Mouse (Mus musculus): ENCODE results near the gene Ifna2. TPM values are rescaled to one million over a fixed set of nuclear protein-coding genes. Genes with fewer than 3 reads are reported as not detected.

Gene Ifna2
- polyA plus RNA-seq, 1 experiment from 2014 or later: not detected

DNA sequence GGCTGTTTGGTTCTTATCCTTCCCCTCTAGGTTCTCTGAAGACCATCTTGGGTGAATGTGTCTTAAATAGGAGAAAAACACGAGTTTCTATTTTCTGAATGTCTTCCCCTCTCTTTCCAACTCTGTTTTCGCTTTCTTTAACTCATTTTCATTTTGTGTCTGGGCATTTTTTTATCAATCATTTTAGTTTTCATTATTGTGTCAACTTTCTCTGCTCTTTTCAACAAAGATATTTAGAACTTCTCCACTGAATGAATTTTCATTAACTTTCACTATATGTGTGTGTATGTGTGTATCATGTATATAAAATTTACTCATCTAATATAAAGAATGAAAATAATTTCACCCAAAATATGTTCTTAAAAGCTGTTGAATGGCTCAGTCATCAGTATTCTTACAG is 7.5 kb upstream of the Ifna2 start, which contains the start of gene Ifnab:
TSS of gene Ifnab (minus strand) at position 101 of the 400 bp plus-strand sequence.
- Histone ChIP-seq H3K9ac (ENCODE audit: low read depth, low read length) (no peak within 1 kb of the TSS), H3K4me2 (no peak within 1 kb of the TSS), H3K4me3 (ENCODE audit: low read depth, low read length) (no peak within 1 kb of the TSS), H3K9me3 (ENCODE audit: control insufficient read depth, low read length) (no peaks in the 10 kb centered on the region), H3K27me3 (replicated peaks; ENCODE audit: control insufficient read depth, insufficient read depth, low read length) (no peaks in the 10 kb centered on the region; the same call in 1 of the 2 replicates), H3K4me1 (replicated peaks; ENCODE audit: control insufficient read depth, insufficient read depth, low read length) (no peaks in the 10 kb centered on the region), H3K27ac (ENCODE audit: low read depth, low read length) (no peak within 1 kb of the TSS), H3K36me3 (ENCODE audit: control insufficient read depth, insufficient read depth, low read length) (no peaks in the 10 kb centered on the region)
- ATAC-seq (replicated peaks; ENCODE audit: low FRiP score) (no peak), DNase-seq (ENCODE audit: low spot score) (no peak)
- WGBS: 60% methylated on average over 2 of the region's 2 CpGs

DNA sequence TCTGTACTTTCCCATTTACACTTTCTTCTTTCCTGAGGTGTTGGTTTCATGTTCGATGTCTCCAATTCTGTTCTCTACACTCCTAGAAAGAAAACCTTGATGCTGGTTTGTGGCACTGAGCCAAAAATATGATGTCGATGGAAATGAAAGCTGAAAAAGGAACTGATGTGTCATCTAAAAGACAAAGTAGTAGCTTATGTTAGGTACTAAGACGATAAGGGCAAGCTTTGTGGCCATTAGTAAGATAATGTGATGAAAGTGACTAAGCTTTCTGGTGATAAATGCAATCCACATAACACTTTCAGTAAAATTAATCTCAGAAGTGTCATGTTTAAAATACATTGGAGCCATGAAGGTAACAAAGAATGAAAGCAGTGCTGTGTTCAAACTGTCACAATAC is 2.4 kb downstream of the Ifna2 start:
- Histone ChIP-seq H3K36me3 (ENCODE audit: control insufficient read depth, insufficient read depth, low read length) (no peaks in the 10 kb centered on the region), H3K27me3 (replicated peaks; ENCODE audit: control insufficient read depth, insufficient read depth, low read length) (no peaks in the 10 kb centered on the region), H3K9me3 (ENCODE audit: control insufficient read depth, low read length) (no peaks in the 10 kb centered on the region), H3K4me3 (ENCODE audit: low read depth, low read length) (no peak overlapping the region), H3K4me1 (replicated peaks; ENCODE audit: control insufficient read depth, insufficient read depth, low read length) (no peaks in the 10 kb centered on the region), H3K4me2 (no peak overlapping the region), H3K27ac (ENCODE audit: low read depth, low read length) (no peak overlapping the region), H3K9ac (ENCODE audit: low read depth, low read length) (no peak overlapping the region)
- no peak for DNase-seq (ENCODE audit: low spot score)
- no peak for ATAC-seq (replicated peaks; ENCODE audit: low FRiP score)
- 59% methylated on average over 3 of the region's 3 CpGs for WGBS

DNA sequence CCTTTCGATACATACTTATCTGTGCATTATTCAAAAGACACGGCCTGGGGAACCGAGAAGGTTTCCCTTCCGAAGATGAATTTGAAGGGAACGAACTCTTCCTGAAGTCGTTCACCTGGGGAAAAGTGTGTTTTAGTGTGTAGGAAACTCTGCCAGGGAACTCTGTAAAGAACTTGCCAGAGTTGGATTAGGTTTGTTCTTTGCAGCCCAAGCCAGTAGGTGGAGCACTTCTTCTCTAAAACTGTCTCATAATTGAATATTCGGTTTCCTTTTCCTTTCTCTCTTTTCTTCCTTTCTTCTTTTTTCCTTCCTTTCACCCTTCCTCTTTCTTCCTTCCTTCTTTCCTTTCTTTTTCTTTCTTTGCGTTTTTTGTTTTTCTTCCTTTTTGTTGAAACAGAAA is 3.4 kb downstream of the Ifna2 start:
- Histone ChIP-seq H3K9ac (ENCODE audit: low read depth, low read length) (no peak overlapping the region), H3K27ac (ENCODE audit: low read depth, low read length) (no peak overlapping the region), H3K4me3 (ENCODE audit: low read depth, low read length) (no peak overlapping the region), H3K4me1 (replicated peaks; ENCODE audit: control insufficient read depth, insufficient read depth, low read length) (no peaks in the 10 kb centered on the region), H3K4me2 (no peak overlapping the region), H3K36me3 (ENCODE audit: control insufficient read depth, insufficient read depth, low read length) (no peaks in the 10 kb centered on the region), H3K27me3 (replicated peaks; ENCODE audit: control insufficient read depth, insufficient read depth, low read length) (no peaks in the 10 kb centered on the region), H3K9me3 (ENCODE audit: control insufficient read depth, low read length) (no peaks in the 10 kb centered on the region)
- no peak for DNase-seq (ENCODE audit: low spot score)
- no peak for ATAC-seq (replicated peaks; ENCODE audit: low FRiP score)
- WGBS: 43% methylated on average over 8 of the region's 8 CpGs

DNA sequence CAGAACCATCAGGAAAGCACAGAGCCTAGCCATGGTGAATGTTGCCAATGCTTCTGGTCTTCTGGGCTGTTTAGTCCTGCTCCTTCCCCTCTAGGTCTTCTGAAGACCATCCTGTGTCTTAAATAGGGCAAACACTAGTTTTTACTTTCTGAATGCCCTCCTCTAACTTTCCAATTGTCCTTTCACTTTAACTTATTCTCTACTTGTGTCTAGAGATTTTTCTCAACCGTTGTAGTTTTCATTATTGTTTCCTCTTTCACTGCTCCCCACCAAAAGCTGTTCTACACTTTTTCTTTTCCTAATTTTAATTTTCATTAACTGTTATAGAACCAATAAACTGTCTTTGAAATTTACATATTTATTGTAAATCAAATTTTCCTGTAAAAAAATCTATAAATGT is 6.9 kb downstream of the Ifna2 start, which contains the start of gene Ifna16:
TSS of gene Ifna16 (minus strand) at position 101 of the 400 bp plus-strand sequence.
- Histone ChIP-seq H3K27ac (ENCODE audit: low read depth, low read length) (no peak within 1 kb of the TSS), H3K4me3 (ENCODE audit: low read depth, low read length) (no peak within 1 kb of the TSS), H3K9me3 (ENCODE audit: control insufficient read depth, low read length) (no peaks in the 10 kb centered on the region), H3K27me3 (replicated peaks; ENCODE audit: control insufficient read depth, insufficient read depth, low read length) (no peaks in the 10 kb centered on the region), H3K9ac (ENCODE audit: low read depth, low read length) (no peak within 1 kb of the TSS), H3K4me2 (no peak within 1 kb of the TSS), H3K4me1 (replicated peaks; ENCODE audit: control insufficient read depth, insufficient read depth, low read length) (no peaks in the 10 kb centered on the region), H3K36me3 (ENCODE audit: control insufficient read depth, insufficient read depth, low read length) (no peaks in the 10 kb centered on the region)
- DNase-seq (ENCODE audit: low spot score) (no peak), ATAC-seq (replicated peaks; ENCODE audit: low FRiP score) (no peak)
- WGBS: 73% methylated on average over 1 of the region's 1 CpGs

DNA sequence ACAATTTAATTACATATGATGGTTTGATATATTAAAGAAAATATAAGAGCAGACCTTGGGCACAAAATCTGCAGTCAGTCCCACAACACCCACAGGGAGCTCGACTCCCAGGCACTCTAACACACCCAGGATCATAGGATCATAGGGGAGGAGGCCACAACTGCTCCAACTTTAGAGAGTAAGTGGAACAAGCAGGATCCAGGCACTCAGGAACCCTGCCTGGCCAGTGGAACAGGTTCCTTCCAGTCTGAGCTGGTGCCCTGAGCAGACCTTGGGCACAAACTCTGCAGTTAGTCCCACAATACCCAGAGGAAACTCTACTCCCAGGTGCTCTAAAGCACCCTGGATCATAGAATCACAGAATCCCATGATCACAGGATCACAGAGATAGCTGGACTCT is 28.3 kb downstream of the Ifna2 start:
- 36% methylated on average over 1 of the region's 1 CpGs for WGBS
- ATAC-seq (replicated peaks; ENCODE audit: low FRiP score): no peak

DNA sequence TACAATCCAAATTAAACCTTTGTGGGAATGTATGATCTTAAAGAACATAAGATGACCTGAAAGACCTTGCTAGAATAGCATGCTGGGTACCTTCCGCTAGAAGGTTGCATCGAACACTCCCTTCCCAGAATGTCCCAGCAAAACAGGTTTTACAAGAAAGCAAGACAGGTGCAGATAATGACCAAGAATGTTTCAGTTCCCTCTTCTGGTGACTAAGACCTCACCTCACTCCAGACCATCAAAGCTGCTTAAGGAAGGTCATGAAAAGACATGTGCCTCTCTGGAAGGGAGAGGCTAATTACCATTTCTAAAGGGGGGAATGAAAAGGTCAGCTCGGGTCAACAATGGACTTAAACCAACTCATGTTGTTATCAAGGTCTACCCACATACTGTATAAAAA is 30.1 kb downstream of the Ifna2 start:
- Histone ChIP-seq H3K9me3 (ENCODE audit: control insufficient read depth, low read length) (no peaks in the 10 kb centered on the region), H3K9ac (ENCODE audit: low read depth, low read length) (no peak overlapping the region), H3K27ac (ENCODE audit: low read depth, low read length) (no peak overlapping the region), H3K4me2 (no peak overlapping the region), H3K4me1 (replicated peaks; ENCODE audit: control insufficient read depth, insufficient read depth, low read length) (no peaks in the 10 kb centered on the region), H3K36me3 (ENCODE audit: control insufficient read depth, insufficient read depth, low read length) (no peaks in the 10 kb centered on the region), H3K27me3 (replicated peaks; ENCODE audit: control insufficient read depth, insufficient read depth, low read length) (no peaks in the 10 kb centered on the region), H3K4me3 (ENCODE audit: low read depth, low read length) (no peak overlapping the region)
- WGBS: 79% methylated on average over 3 of the region's 3 CpGs
- DNase-seq (ENCODE audit: low spot score) (no peak), ATAC-seq (replicated peaks; ENCODE audit: low FRiP score) (no peak)

More for the DNA sequence above, 28.3 kb downstream of the Ifna2 start:
- DNase-seq (ENCODE audit: low spot score): no peak
- H3K36me3 ChIP-seq (ENCODE audit: control insufficient read depth, insufficient read depth, low read length): no peaks in the 10 kb centered on the region
- H3K27me3 ChIP-seq (replicated peaks; ENCODE audit: control insufficient read depth, insufficient read depth, low read length): no peaks in the 10 kb centered on the region
- no peaks in the 10 kb centered on the region for H3K9me3 ChIP-seq (ENCODE audit: control insufficient read depth, low read length)
- no peak overlapping the region for H3K9ac ChIP-seq (ENCODE audit: low read depth, low read length)
- H3K4me2 ChIP-seq: no peak overlapping the region
- no peak overlapping the region for H3K4me3 ChIP-seq (ENCODE audit: low read depth, low read length)
- no peaks in the 10 kb centered on the region for H3K4me1 ChIP-seq (replicated peaks; ENCODE audit: control insufficient read depth, insufficient read depth, low read length)
- no peak overlapping the region for H3K27ac ChIP-seq (ENCODE audit: low read depth, low read length)

DNA sequence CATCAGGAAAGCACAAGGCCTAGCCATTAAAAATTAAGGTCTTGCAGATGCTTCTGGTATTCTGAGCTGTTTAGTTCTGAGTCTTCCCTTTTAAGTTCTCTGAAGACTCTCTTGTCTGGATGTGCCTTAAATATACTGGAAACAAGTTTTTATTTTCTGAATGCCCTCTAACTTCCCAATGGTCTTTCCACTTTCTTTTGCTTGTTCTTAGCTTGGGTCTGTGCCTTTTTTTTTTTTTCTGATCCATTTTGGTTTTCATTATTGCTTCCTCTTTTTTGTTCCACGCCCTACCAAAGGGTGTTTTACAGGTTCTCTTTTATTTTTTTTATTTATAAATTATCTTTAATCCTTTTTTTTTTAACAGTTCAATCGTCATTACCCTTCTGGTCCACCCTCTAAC is 39.4 kb downstream of the Ifna2 start, which contains the start of gene Ifna13:
TSS of gene Ifna13 (minus strand) at position 101 of the 400 bp plus-strand sequence.
- H3K4me3 ChIP-seq (ENCODE audit: low read depth, low read length): no peak within 1 kb of the TSS

GRCm38 (mm10) chr4:88642526-88642925 is 41.2 kb downstream of the Ifna2 start:
- WGBS: 44% methylated on average over 2 of the region's 2 CpGs
- Histone ChIP-seq H3K9ac (ENCODE audit: low read depth, low read length) (no peak overlapping the region), H3K4me1 (replicated peaks; ENCODE audit: control insufficient read depth, insufficient read depth, low read length) (no peaks in the 10 kb centered on the region), H3K27me3 (replicated peaks; ENCODE audit: control insufficient read depth, insufficient read depth, low read length) (no peaks in the 10 kb centered on the region), H3K4me2 (no peak overlapping the region), H3K9me3 (ENCODE audit: control insufficient read depth, low read length) (no peaks in the 10 kb centered on the region), H3K27ac (ENCODE audit: low read depth, low read length) (no peak overlapping the region), H3K4me3 (ENCODE audit: low read depth, low read length) (no peak overlapping the region), H3K36me3 (ENCODE audit: control insufficient read depth, insufficient read depth, low read length) (no peaks in the 10 kb centered on the region)
- ATAC-seq (replicated peaks; ENCODE audit: low FRiP score) (no peak), DNase-seq (ENCODE audit: low spot score) (no peak)

More for the DNA sequence above, 39.4 kb downstream of the Ifna2 start, which contains the start of gene Ifna13:
- Histone ChIP-seq H3K9me3 (ENCODE audit: control insufficient read depth, low read length) (no peaks in the 10 kb centered on the region), H3K27me3 (replicated peaks; ENCODE audit: control insufficient read depth, insufficient read depth, low read length) (no peaks in the 10 kb centered on the region), H3K36me3 (ENCODE audit: control insufficient read depth, insufficient read depth, low read length) (no peaks in the 10 kb centered on the region), H3K4me1 (replicated peaks; ENCODE audit: control insufficient read depth, insufficient read depth, low read length) (no peaks in the 10 kb centered on the region), H3K4me2 (no peak within 1 kb of the TSS), H3K27ac (ENCODE audit: low read depth, low read length) (no peak within 1 kb of the TSS), H3K9ac (ENCODE audit: low read depth, low read length) (no peak within 1 kb of the TSS)
- DNase-seq (ENCODE audit: low spot score) (no peak), ATAC-seq (replicated peaks; ENCODE audit: low FRiP score) (no peak)
- WGBS: 46% methylated on average over 2 of the region's 2 CpGs

DNA sequence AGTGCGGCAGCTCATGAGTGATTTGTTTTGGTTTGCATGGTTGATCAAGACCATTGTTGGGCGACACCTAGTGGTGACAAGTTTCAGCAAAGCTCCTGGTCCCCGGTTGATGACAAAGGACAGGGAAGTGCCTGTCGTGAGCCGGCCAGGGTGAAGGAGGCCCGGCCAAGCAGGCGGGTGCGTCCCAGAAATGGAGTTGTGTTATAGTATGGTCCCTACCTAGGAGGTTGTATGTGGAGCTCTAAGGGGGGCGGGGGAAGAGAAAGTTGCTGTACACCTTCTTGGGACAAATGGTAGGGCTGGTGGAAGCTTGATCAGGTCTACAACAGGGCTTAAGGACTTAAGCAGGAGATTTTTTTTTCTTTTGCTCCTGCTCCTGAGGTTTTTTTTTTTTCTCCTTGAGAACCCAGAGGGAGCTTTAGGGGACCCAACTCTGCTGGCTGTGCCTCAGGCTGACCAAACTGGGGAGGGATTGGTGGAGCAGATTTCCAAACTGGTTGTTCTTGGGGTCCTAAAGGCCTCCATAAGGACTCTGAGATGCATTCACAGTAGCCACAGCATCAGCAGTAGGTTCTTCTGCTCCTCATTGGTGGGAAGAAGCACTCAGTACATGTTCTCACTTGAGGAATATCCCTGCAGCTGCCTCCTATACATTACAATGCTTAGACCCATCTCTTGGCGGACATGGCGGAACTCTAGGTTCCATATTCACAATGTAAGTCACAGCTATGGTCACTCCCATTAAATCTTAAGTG is 42.5 kb downstream of the Ifna2 start:
- Histone ChIP-seq H3K9ac (ENCODE audit: low read depth, low read length) (no peak overlapping the region), H3K36me3 (ENCODE audit: control insufficient read depth, insufficient read depth, low read length) (no peaks in the 10 kb centered on the region), H3K9me3 (ENCODE audit: control insufficient read depth, low read length) (no peaks in the 10 kb centered on the region), H3K4me3 (ENCODE audit: low read depth, low read length) (peak overlapping the region; percentile 29; the same call in 1 of the 2 replicates), H3K4me2 (peak overlapping the region; percentile 47), H3K27ac (ENCODE audit: low read depth, low read length) (no peak overlapping the region), H3K4me1 (replicated peaks; ENCODE audit: control insufficient read depth, insufficient read depth, low read length) (no peaks in the 10 kb centered on the region), H3K27me3 (replicated peaks; ENCODE audit: control insufficient read depth, insufficient read depth, low read length) (no peaks in the 10 kb centered on the region)
- ATAC-seq (replicated peaks; ENCODE audit: low FRiP score): peak; percentile 86
- peak; percentile 80 for DNase-seq (ENCODE audit: low spot score)
- 30% methylated on average over 11 of the region's 11 CpGs for WGBS

All from liver, embryonic 11.5 days (tissue).